Mouse (Mus musculus) brain, embryonic 14.5 days (tissue): ENCODE measurements around the gene Ift43.

Experiments used
- CTCF ChIP-seq: fragments of 200-500 bp; IDR thresholded peaks from 2 replicates; pipeline ENCODE4 v1.5.1; 2012; ENCODE audit warnings: inconsistent platforms, mild to moderate bottlenecking, moderate library complexity, borderline replicate concordance; ENCODE audit not compliant: insufficient read depth, insufficient read length; ENCODE audit errors: extremely low read depth
- POLR2A ChIP-seq: fragments of 200-500 bp; IDR thresholded peaks from 2 replicates; pipeline ENCODE4 v1.6.1; 2012; ENCODE audit warnings: mild to moderate bottlenecking, inconsistent platforms, borderline replicate concordance; ENCODE audit not compliant: poor library complexity, insufficient read depth, insufficient read length, severe bottlenecking; ENCODE audit errors: extremely low read depth

GRCm38 (mm10) chr12:86109531-86109930 is 27.2 kb downstream of the Ift43 start:
- TF ChIP-seq CTCF (no peak), POLR2A (no peak)
